22 mouse cellular contexts compared by ENCODE assay signal in genomic region chr11:5701821-5702220, GRCm38 (mm10). TPM values are rescaled to one million over a fixed set of nuclear protein-coding genes. Genes with fewer than 3 reads are reported as not detected.
DNase-seq lines count a peak whose midpoint lies in the region; ATAC-seq and TF ChIP-seq lines count a peak whose summit lies in the region.
"Had no signal": no experiment of that assay in that cellular context is flagged by ENCODE, and none has a peak within 500 bp of the region (broad histone marks: within the 10 kb centered on the region; RNA-seq: fewer than 3 reads in every experiment).

No protein-coding gene starts in this region.

- no peak overlapping the region for H3K9ac ChIP-seq in liver, postnatal 0 days (replicated peaks)
- no peak overlapping the region for H3K9ac ChIP-seq in liver, embryonic 12.5 days
- H3K9ac ChIP-seq in MEL (ENCODE audit: control insufficient read depth, low read depth, low read length, poor library complexity, severe bottlenecking): no peak overlapping the region
- H3K9ac ChIP-seq: embryonic facial prominence, embryonic 12.5 days; forebrain, embryonic 13.5 days; forebrain, embryonic 15.5 days; forebrain, postnatal 0 days had no signal

- no peaks in the 10 kb centered on the region for H3K36me3 ChIP-seq in liver, postnatal 0 days (replicated peaks; ENCODE audit: insufficient read depth, low read length)
- peaks cover 33% of the 10 kb centered on the region for H3K36me3 ChIP-seq in liver, embryonic 12.5 days
- H3K36me3 ChIP-seq in MEL (ENCODE audit: control insufficient read depth in 1 of 2, insufficient read depth in 2 of 2, low read length in 2 of 2): peaks cover 0 to 37% of the 10 kb centered on the region in 2 experiments; a peak in 2 of 4 replicates
- peaks cover 31% of the 10 kb centered on the region for H3K36me3 ChIP-seq in limb, embryonic 10.5 days

- TF ChIP-seq RAD21 in MEL (IDR thresholded peaks at IDR 0.05; ENCODE audit: low read depth, low read length): no peak

- no peak for ATAC-seq in liver, postnatal 0 days
- ATAC-seq in liver, embryonic 12.5 days: no peak
- no peak for ATAC-seq in megakaryocyte-erythroid progenitor cell, adult 5-6 weeks (replicated peaks; ENCODE audit: low FRiP score, low TSS enrichment, poor library complexity, severe bottlenecking)
- ATAC-seq: activated CD4-positive, CD25-positive, alpha-beta regulatory T cell, adult 4 months; forebrain, embryonic 13.5 days; forebrain, embryonic 15.5 days; forebrain, postnatal 0 days had no signal

- no peak for TF ChIP-seq POLR2A in MEL (IDR thresholded peaks at IDR 0.05; ENCODE audit: control insufficient read depth in 1 of 2, insufficient read depth in 1 of 2, low read depth in 1 of 2, low read length in 2 of 2, poor library complexity in 1 of 2)

- no peaks in the 10 kb centered on the region for H3K9me3 ChIP-seq in liver, postnatal 0 days (ENCODE audit: low read length)
- H3K9me3 ChIP-seq in liver, embryonic 12.5 days (replicated peaks): no peaks in the 10 kb centered on the region
- H3K9me3 ChIP-seq in MEL (replicated peaks; ENCODE audit: insufficient read depth, low read length): no peaks in the 10 kb centered on the region
- no peaks in the 10 kb centered on the region for H3K9me3 ChIP-seq in limb, embryonic 10.5 days (replicated peaks)
- H3K9me3 ChIP-seq: embryonic facial prominence, embryonic 10.5 days; embryonic facial prominence, embryonic 12.5 days; forebrain, embryonic 13.5 days; forebrain, embryonic 15.5 days; G1E had no signal

- H3K4me3 ChIP-seq in liver, postnatal 0 days (ENCODE audit: low read depth, low read length): no peak overlapping the region
- H3K4me3 ChIP-seq in liver, embryonic 12.5 days: no peak overlapping the region
- no peak overlapping the region for H3K4me3 ChIP-seq in MEL (ENCODE audit: control insufficient read depth in 1 of 2, insufficient read depth in 1 of 2, low read depth in 2 of 2, low read length in 2 of 2)
- H3K4me3 ChIP-seq in limb, embryonic 10.5 days: no peak overlapping the region
- H3K4me3 ChIP-seq: embryonic facial prominence, embryonic 10.5 days; embryonic facial prominence, embryonic 12.5 days; forebrain, embryonic 13.5 days; forebrain, embryonic 15.5 days had no signal

- peak overlapping the region; percentile 29; the same call in 1 of the 2 replicates for H3K27ac ChIP-seq in liver, postnatal 0 days (ENCODE audit: low read depth)
- no peak overlapping the region for H3K27ac ChIP-seq in liver, embryonic 12.5 days
- H3K27ac ChIP-seq in MEL (ENCODE audit: control insufficient read depth, low read depth, low read length): peak overlapping the region; percentile 63
- H3K27ac ChIP-seq in limb, embryonic 10.5 days: no peak overlapping the region
- H3K27ac ChIP-seq: embryonic facial prominence, embryonic 10.5 days; embryonic facial prominence, embryonic 12.5 days; forebrain, embryonic 13.5 days; forebrain, embryonic 15.5 days had no signal

- DNase-seq in liver, postnatal 0 days: no peak
- DNase-seq in ES-CJ7 (ENCODE audit: low read depth, low spot score) (peak; percentile 56), MEL (ENCODE audit: low read depth, low spot score) (no peak)
- DNase-seq in limb, embryonic 10.5 days (ENCODE audit: low spot score): peak; percentile 15
- DNase-seq in spleen, postnatal 14 days (ENCODE audit: low spot score in 2 of 2): no peak
- DNase-seq in frontal cortex, postnatal 36 days (ENCODE audit: low spot score in 2 of 2): no peak
- DNase-seq: adrenal gland, postnatal 10 days; adrenal gland, postnatal 25 days; cerebellum, adult 11 months; cerebellum, adult 18-20 months; cerebellum, adult 8-10 months; cerebellum, postnatal 10 days; cerebellum, postnatal 25 days; forebrain, postnatal 0 days had no signal

- no peak for TF ChIP-seq CTCF in liver, postnatal 0 days (IDR thresholded peaks at IDR 0.05; ENCODE audit: low read depth)
- TF ChIP-seq CTCF in MEL (IDR thresholded peaks at IDR 0.05 in 2 of 3, conservative IDR thresholded peaks at IDR 0.05 in 1 of 3; ENCODE audit: control insufficient read depth in 1 of 3, insufficient read depth in 1 of 3, low read depth in 2 of 3, low read length in 3 of 3, poor library complexity in 1 of 3, severe bottlenecking in 1 of 3): no peak

- H3K4me1 ChIP-seq in liver, postnatal 0 days (ENCODE audit: insufficient read depth): peaks cover 18% of the 10 kb centered on the region
- H3K4me1 ChIP-seq in liver, embryonic 12.5 days: peaks cover 28% of the 10 kb centered on the region
- H3K4me1 ChIP-seq in MEL (ENCODE audit: control insufficient read depth in 1 of 2, insufficient read depth in 2 of 2, low read length in 2 of 2): peaks cover 18 to 36% of the 10 kb centered on the region in 2 experiments
- H3K4me1 ChIP-seq in limb, embryonic 10.5 days: peaks cover 12% of the 10 kb centered on the region

- H3K27me3 ChIP-seq in liver, postnatal 0 days (ENCODE audit: insufficient read depth, low read length): no peaks in the 10 kb centered on the region
- no peaks in the 10 kb centered on the region for H3K27me3 ChIP-seq in liver, embryonic 12.5 days (replicated peaks)
- no peaks in the 10 kb centered on the region; a peak in 1 of 4 replicates for H3K27me3 ChIP-seq in MEL (ENCODE audit: control insufficient read depth in 1 of 2, insufficient read depth in 2 of 2, low read length in 2 of 2)
- H3K27me3 ChIP-seq in limb, embryonic 10.5 days (ENCODE audit: low read depth, poor library complexity, severe bottlenecking): no peaks in the 10 kb centered on the region
- H3K27me3 ChIP-seq: embryonic facial prominence, embryonic 12.5 days; forebrain, embryonic 13.5 days; forebrain, embryonic 15.5 days had no signal

- no peak for TF ChIP-seq EP300 in liver, postnatal 0 days (IDR thresholded peaks at IDR 0.05; ENCODE audit: low read depth)
- TF ChIP-seq EP300 in MEL (IDR thresholded peaks at IDR 0.05; ENCODE audit: low read depth in 1 of 2, low read length in 2 of 2): no peak

- no peak overlapping the region for H3K4me2 ChIP-seq in liver, postnatal 0 days (ENCODE audit: low read depth, low read length)
- no peak overlapping the region for H3K4me2 ChIP-seq in liver, embryonic 12.5 days
- H3K4me2 ChIP-seq: embryonic facial prominence, embryonic 12.5 days; forebrain, embryonic 13.5 days; forebrain, embryonic 15.5 days had no signal

- H3K79me2 ChIP-seq in MEL (ENCODE audit: control insufficient read depth, insufficient read depth, low read length, poor library complexity): peaks cover 14% of the 10 kb centered on the region

- WGBS in liver, postnatal 0 days (ENCODE audit: insufficient replicate concordance): 94% methylated on average over 1 of the region's 1 CpGs
- 85% methylated on average over 1 of the region's 1 CpGs for WGBS in liver, embryonic 12.5 days (ENCODE audit: insufficient replicate concordance)
- 96% methylated on average over 1 of the region's 1 CpGs for WGBS in limb, embryonic 10.5 days

TF ChIP-seq in MEL, 35 proteins besides CTCF, POLR2A, EP300 and RAD21:
- no peak for TF ChIP-seq ZNF384 (IDR thresholded peaks at IDR 0.05; ENCODE audit: low read depth, low read length)
- no peak for TF ChIP-seq BHLHE40 (IDR thresholded peaks at IDR 0.05; ENCODE audit: borderline replicate concordance, low read depth, low read length)
- no peak for TF ChIP-seq USF1 (IDR thresholded peaks at IDR 0.05; ENCODE audit: low read depth, low read length)
- 0 out of 2 replicates have a peak, but pooled peaks have one; percentile 6 for TF ChIP-seq POLR2AphosphoS2 (IDR thresholded peaks at IDR 0.05; ENCODE audit: low read length)
- TF ChIP-seq MEF2A (IDR thresholded peaks at IDR 0.05; ENCODE audit: extremely low read depth, insufficient replicate concordance, low read depth, low read length, poor library complexity, severe bottlenecking): no peak
- 0 out of 2 replicates have a peak, but pooled peaks have one; percentile 8 for TF ChIP-seq MYC (IDR thresholded peaks at IDR 0.05; ENCODE audit: low read depth, low read length)

RNA-seq across cellular contexts. Expression of gene Mrps24, which starts 13.7 kb away (rescaled TPM):
- polyA plus RNA-seq in liver, postnatal 0 days (2015; fragmentation: Nextera tagmentation; extraction: Ambion mirVana): 119 and 122 TPM in 2 replicates
- 143 and 149 TPM in 2 replicates for polyA plus RNA-seq in liver, embryonic 12.5 days (2016; fragmentation: Nextera tagmentation; extraction: Ambion mirVana)
- total RNA-seq in MEL (2012; rRNA removed): 159 and 184 TPM in 2 replicates
- 100 to 1,000 TPM in 1 of 2 experiments, not detected in 1; 163 TPM for polyA plus RNA-seq in MEL (2012; ENCODE audit: insufficient read depth in 1 of 2, insufficient read length in 2 of 2, low read depth in 1 of 2, low replicate concordance in 2 of 2, missing spikeins in 1 of 2)
- polyA plus RNA-seq in limb, embryonic 10.5 days (2016; fragmentation: Nextera tagmentation; extraction: Ambion mirVana): 155 and 158 TPM in 2 replicates
- 128 and 195 TPM in 2 replicates for total RNA-seq in megakaryocyte-erythroid progenitor cell, adult 5-6 weeks (2014; fragmentation: Nextera tagmentation)
- 72.1 and 95.9 TPM in 2 replicates for total RNA-seq in megakaryocyte-erythroid progenitor cell, adult 5-6 weeks (2017)

Comparison
In these comparisons a context has a peak if more than half of its experiments do, and no peak if none do; other contexts are left out.
1. H3K27ac ChIP-seq: peak in liver, postnatal 0 days (single experiment) and MEL (single experiment); none in liver, embryonic 12.5 days (single experiment) and limb, embryonic 10.5 days (single experiment).
2. DNase-seq: peak in ES-CJ7 (single experiment) and limb, embryonic 10.5 days (single experiment); none in liver, postnatal 0 days (single experiment), MEL (single experiment), spleen, postnatal 14 days (0 of 2) and frontal cortex, postnatal 36 days (0 of 2).